Comparison of ENCODE assay signal across 9 mouse cellular contexts in genomic region chr8:91629594-91629993, GRCm38 (mm10).
DNase-seq lines count a peak whose midpoint lies in the region; ATAC-seq lines count a peak whose summit lies in the region.
"Had no signal": no experiment of that assay in that cellular context is flagged by ENCODE, and none has a peak within 500 bp of the region (broad histone marks: within the 10 kb centered on the region; RNA-seq: fewer than 3 reads in every experiment).

No protein-coding gene starts in this region.

- no peak overlapping the region for H3K9ac ChIP-seq in hindbrain, embryonic 15.5 days
- no peak overlapping the region for H3K9ac ChIP-seq in midbrain, embryonic 11.5 days (ENCODE audit: low read length)

- peak overlapping the region; percentile 31 for H3K4me2 ChIP-seq in hindbrain, embryonic 15.5 days
- no peak overlapping the region for H3K4me2 ChIP-seq in midbrain, embryonic 11.5 days

- ATAC-seq in hindbrain, embryonic 15.5 days (ENCODE audit: low FRiP score, low read depth) = no peak
- peak; percentile 54; the same call in 1 of the 2 replicates for ATAC-seq in midbrain, embryonic 11.5 days (ENCODE audit: low FRiP score)
- ATAC-seq: Patski had no signal

- peaks cover 30% of the 10 kb centered on the region for H3K27me3 ChIP-seq in hindbrain, embryonic 15.5 days
- H3K27me3 ChIP-seq in midbrain, embryonic 11.5 days (ENCODE audit: control insufficient read depth, insufficient read depth, low read length) = peaks cover 6% of the 10 kb centered on the region
- H3K27me3 ChIP-seq: Patski had no signal

- H3K9me3 ChIP-seq in hindbrain, embryonic 15.5 days = no peaks in the 10 kb centered on the region
- no peaks in the 10 kb centered on the region for H3K9me3 ChIP-seq in midbrain, embryonic 11.5 days (ENCODE audit: control insufficient read depth, low read length)

- peak; percentile 4 to 8 for DNase-seq in lung, adult 18-20 months
- DNase-seq in lung, postnatal 36 days = no peak
- peak; percentile 57 for DNase-seq in gastrocnemius, postnatal 25 days
- DNase-seq in midbrain, embryonic 11.5 days (ENCODE audit: low spot score, missing footprints) = no peak
- no peak for DNase-seq in right cerebral cortex, postnatal 36 days (ENCODE audit: low spot score in 2 of 2)
- DNase-seq in cerebellum, postnatal 10 days = no peak
- no peak for DNase-seq in layer of hippocampus, adult 11-12 months (ENCODE audit: low spot score)

- H3K36me3 ChIP-seq in hindbrain, embryonic 15.5 days = no peaks in the 10 kb centered on the region
- no peaks in the 10 kb centered on the region for H3K36me3 ChIP-seq in midbrain, embryonic 11.5 days (ENCODE audit: control insufficient read depth, insufficient read depth, low read length)

- H3K4me1 ChIP-seq in hindbrain, embryonic 15.5 days (replicated peaks) = peaks cover 47% of the 10 kb centered on the region
- peaks cover 33% of the 10 kb centered on the region for H3K4me1 ChIP-seq in midbrain, embryonic 11.5 days (ENCODE audit: control insufficient read depth, insufficient read depth, low read length)

- 23% methylated on average over 14 of the region's 14 CpGs for WGBS in hindbrain, embryonic 15.5 days
- 20% methylated on average over 14 of the region's 14 CpGs for WGBS in midbrain, embryonic 11.5 days

- 0 out of 2 replicates have a peak overlapping the region, but pooled peaks have one; percentile 14 for H3K27ac ChIP-seq in hindbrain, embryonic 15.5 days (replicated peaks)
- no peak overlapping the region for H3K27ac ChIP-seq in midbrain, embryonic 11.5 days (ENCODE audit: low read depth, low read length)

- H3K4me3 ChIP-seq in hindbrain, embryonic 15.5 days = no peak overlapping the region
- no peak overlapping the region for H3K4me3 ChIP-seq in midbrain, embryonic 11.5 days (ENCODE audit: low read depth, low read length)

Comparison
In these comparisons a context has a peak if more than half of its experiments do, and no peak if none do; other contexts are left out.
1. DNase-seq: peak in lung, adult 18-20 months (2 of 2) and gastrocnemius, postnatal 25 days (single experiment); none in lung, postnatal 36 days (single experiment), midbrain, embryonic 11.5 days (single experiment), right cerebral cortex, postnatal 36 days (0 of 2), cerebellum, postnatal 10 days (0 of 2) and layer of hippocampus, adult 11-12 months (single experiment).